Mouse (Mus musculus) urinary bladder, adult 18-20 months (tissue): ENCODE data around the gene Defb29.

Experiments
- DNase-seq, 2 experiments: peaks; one replicate each; pipeline ENCODE4 v3.0.0; 2022; ENCODE audit warnings: low spot score in 2 of 2, mixed read lengths in 2 of 2

The Defb29 gene

GRCm38 (mm10) chr2:152539944-152540710 is at the start of gene Defb29:
Gene Defb29, minus strand, starts transcription at chr2:152540098.
- no peak for DNase-seq

GRCm38 (mm10) chr2:152589021-152589420 is 49.1 kb upstream of the Defb29 start:
- no peak for DNase-seq

- no peak for DNase-seq
Observed at GRCm38 (mm10) chr2:152588450-152588849, 48.6 kb upstream of the Defb29 start.

GRCm38 (mm10) chr2:152586926-152587560 is 47.1 kb upstream of the Defb29 start:
- no peak for DNase-seq

GRCm38 (mm10) chr2:152580612-152581011 is 40.7 kb upstream of the Defb29 start:
- no peak for DNase-seq

- DNase-seq, result no peak
Observed at GRCm38 (mm10) chr2:152580107-152580506, 40.2 kb upstream of the Defb29 start, which contains the start of gene Defb19. Gene Defb19, minus strand, starts transcription at chr2:152580312.

- no peak for DNase-seq
Observed at GRCm38 (mm10) chr2:152573484-152573883, 33.6 kb upstream of the Defb29 start.

GRCm38 (mm10) chr2:152572114-152572794 is 32.4 kb upstream of the Defb29 start, which contains the start of gene Defb21:
Gene Defb21, plus strand, starts transcription at chr2:152572744.
- no peak for DNase-seq

- DNase-seq, result no peak
Observed at GRCm38 (mm10) chr2:152570313-152570712, 30.4 kb upstream of the Defb29 start.

- DNase-seq, result no peak
Observed at GRCm38 (mm10) chr2:152569881-152570280, 30.0 kb upstream of the Defb29 start.

- DNase-seq, result no peak
Observed at GRCm38 (mm10) chr2:152569038-152569437, 29.1 kb upstream of the Defb29 start, which contains the start of gene Gm17416. Gene Gm17416, plus strand, starts transcription at chr2:152569338.

GRCm38 (mm10) chr2:152556655-152557054 is 16.8 kb upstream of the Defb29 start:
- DNase-seq, result no peak

- peak; percentile 22 to 37 for DNase-seq
Observed at GRCm38 (mm10) chr2:152553774-152554423, 14.0 kb upstream of the Defb29 start.

- no peak for DNase-seq
Observed at GRCm38 (mm10) chr2:152548124-152548523, 8.2 kb upstream of the Defb29 start.

GRCm38 (mm10) chr2:152544691-152545090 is 4.8 kb upstream of the Defb29 start:
- no peak for DNase-seq

GRCm38 (mm10) chr2:152543478-152543877 is 3.6 kb upstream of the Defb29 start:
- DNase-seq, result no peak

GRCm38 (mm10) chr2:152542897-152543296 is 3.0 kb upstream of the Defb29 start:
- DNase-seq, result no peak

GRCm38 (mm10) chr2:152541979-152542378 is 2.1 kb upstream of the Defb29 start:
- DNase-seq, result no peak

- DNase-seq, result no peak
Observed at GRCm38 (mm10) chr2:152517981-152518380, 21.9 kb downstream of the Defb29 start, which contains the start of gene Defb28. Gene Defb28, plus strand, starts transcription at chr2:152518255.

- no peak for DNase-seq
Observed at GRCm38 (mm10) chr2:152516084-152516483, 23.8 kb downstream of the Defb29 start.

- no peak for DNase-seq
Observed at GRCm38 (mm10) chr2:152511592-152511991, 28.3 kb downstream of the Defb29 start, which contains the start of gene Defb26. Gene Defb26, minus strand, starts transcription at chr2:152511692.

- no peak for DNase-seq
Observed at GRCm38 (mm10) chr2:152503950-152504349, 35.9 kb downstream of the Defb29 start.
